Mouse (Mus musculus): ENCODE measurements around the gene Phactr1. TPM values are rescaled to one million over a fixed set of nuclear protein-coding genes. Genes with fewer than 3 reads are reported as not detected.

Gene Phactr1
- total and polyA plus RNA-seq, 3 experiments, result not detected

DNA sequence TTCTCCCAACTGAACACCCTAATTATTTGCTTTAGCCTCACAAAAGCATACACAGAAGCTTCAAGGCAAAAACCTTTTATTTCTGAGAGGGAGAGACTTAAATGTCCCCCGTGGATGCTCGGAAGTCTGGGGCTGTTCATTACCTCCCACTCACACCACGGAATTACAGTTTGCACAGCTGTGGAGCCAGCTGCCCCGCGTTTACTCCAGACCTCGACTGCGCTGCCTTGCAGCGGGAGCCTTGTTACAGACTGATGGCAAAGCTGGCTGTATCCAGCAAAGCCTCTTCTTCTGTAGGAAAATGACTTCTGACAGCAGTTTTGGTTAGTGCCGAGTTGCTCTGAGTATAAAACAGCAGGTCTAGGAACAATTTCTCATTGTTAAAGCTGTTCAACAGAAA is 39.0 kb downstream of the Phactr1 start:
- no peaks in the 10 kb centered on the region for H3K79me2 ChIP-seq (ENCODE audit: control insufficient read depth, insufficient read depth, low read length, poor library complexity)
- no peaks in the 10 kb centered on the region for H3K4me1 ChIP-seq (ENCODE audit: control insufficient read depth in 1 of 2, insufficient read depth in 2 of 2, low read length in 2 of 2)
- TF ChIP-seq JUND (IDR thresholded peaks at IDR 0.05; ENCODE audit: low read depth, low read length) (no peak), ETS1 (IDR thresholded peaks at IDR 0.05; ENCODE audit: low read depth, low read length) (no peak), ZMIZ1 (IDR thresholded peaks at IDR 0.05; ENCODE audit: low read depth, low read length) (no peak), RAD21 (IDR thresholded peaks at IDR 0.05; ENCODE audit: low read depth, low read length) (no peak), USF2 (IDR thresholded peaks at IDR 0.05; ENCODE audit: borderline replicate concordance in 1 of 2, insufficient read depth in 1 of 2, low read depth in 1 of 2, low read length in 2 of 2) (no peak), POLR2AphosphoS5 (IDR thresholded peaks at IDR 0.05; ENCODE audit: borderline replicate concordance, low read depth, low read length) (no peak), RCOR1 (IDR thresholded peaks at IDR 0.05; ENCODE audit: low read depth, low read length) (no peak), CHD1 (IDR thresholded peaks at IDR 0.05; ENCODE audit: low read depth, low read length) (no peak), SIN3A (IDR thresholded peaks at IDR 0.05; ENCODE audit: low read length) (no peak), KAT2A (conservative IDR thresholded peaks at IDR 0.05; ENCODE audit: low read depth, low read length) (no peak), MYB (IDR thresholded peaks at IDR 0.05; ENCODE audit: low read depth, low read length) (no peak), ZC3H11A (IDR thresholded peaks at IDR 0.05; ENCODE audit: low read depth, low read length) (no peak)
- no peaks in the 10 kb centered on the region for H3K9me3 ChIP-seq (replicated peaks; ENCODE audit: insufficient read depth, low read length)
- H3K36me3 ChIP-seq (ENCODE audit: control insufficient read depth in 1 of 2, insufficient read depth in 2 of 2, low read length in 2 of 2), result no peaks in the 10 kb centered on the region
- no peaks in the 10 kb centered on the region for H3K27me3 ChIP-seq (ENCODE audit: control insufficient read depth in 1 of 2, insufficient read depth in 2 of 2, low read length in 2 of 2)
- no peak overlapping the region for H3K27ac ChIP-seq (ENCODE audit: control insufficient read depth, low read depth, low read length)
- DNase-seq (ENCODE audit: low read depth, low spot score), result no peak
- no peak overlapping the region for H3K9ac ChIP-seq (ENCODE audit: control insufficient read depth, low read depth, low read length, poor library complexity, severe bottlenecking)
- H3K4me3 ChIP-seq (ENCODE audit: control insufficient read depth in 1 of 2, insufficient read depth in 1 of 2, low read depth in 2 of 2, low read length in 2 of 2), result no peak overlapping the region

DNA sequence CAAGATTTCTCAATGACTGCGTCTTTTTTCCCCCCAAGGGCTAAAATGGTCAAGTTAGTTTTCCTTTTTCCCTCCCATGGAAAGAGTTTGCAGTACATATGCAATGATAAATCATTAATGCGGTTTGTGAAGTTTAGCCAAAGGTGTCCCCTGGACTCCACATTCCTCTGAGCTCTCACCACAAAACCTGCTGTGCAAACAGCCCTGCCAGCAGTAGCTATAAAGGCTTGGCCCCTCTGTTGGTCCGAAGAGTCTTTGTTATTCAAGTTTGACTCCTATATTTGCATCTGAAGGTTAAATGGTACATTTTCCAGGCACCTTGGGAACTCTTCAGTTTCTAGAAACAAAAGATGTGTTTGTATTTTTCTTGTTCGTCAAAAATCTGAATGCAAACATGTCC is 39.7 kb downstream of the Phactr1 start:
- H3K9me3 ChIP-seq (replicated peaks; ENCODE audit: insufficient read depth, low read length), result no peaks in the 10 kb centered on the region
- no peaks in the 10 kb centered on the region for H3K79me2 ChIP-seq (ENCODE audit: control insufficient read depth, insufficient read depth, low read length, poor library complexity)
- DNase-seq (ENCODE audit: low read depth, low spot score), result no peak
- no peak overlapping the region for H3K9ac ChIP-seq (ENCODE audit: control insufficient read depth, low read depth, low read length, poor library complexity, severe bottlenecking)
- no peak overlapping the region for H3K4me3 ChIP-seq (ENCODE audit: control insufficient read depth in 1 of 2, insufficient read depth in 1 of 2, low read depth in 2 of 2, low read length in 2 of 2)
- TF ChIP-seq POLR2AphosphoS5 (IDR thresholded peaks at IDR 0.05; ENCODE audit: borderline replicate concordance, low read depth, low read length), result no peak
- no peak for TF ChIP-seq ZMIZ1 (IDR thresholded peaks at IDR 0.05; ENCODE audit: low read depth, low read length)
- TF ChIP-seq ZNF384 (IDR thresholded peaks at IDR 0.05; ENCODE audit: low read depth, low read length), result no peak
- TF ChIP-seq TBP (IDR thresholded peaks at IDR 0.05; ENCODE audit: low read depth, low read length), result no peak
- no peak for TF ChIP-seq USF1 (IDR thresholded peaks at IDR 0.05; ENCODE audit: low read depth, low read length)
- no peak for TF ChIP-seq ETS1 (IDR thresholded peaks at IDR 0.05; ENCODE audit: low read depth, low read length)
- no peak for TF ChIP-seq SIN3A (IDR thresholded peaks at IDR 0.05; ENCODE audit: low read length)
- no peak for TF ChIP-seq E2F4 (IDR thresholded peaks at IDR 0.05; ENCODE audit: borderline replicate concordance, low read depth, low read length)
- no peak for TF ChIP-seq JUND (IDR thresholded peaks at IDR 0.05; ENCODE audit: low read depth, low read length)
- no peak for TF ChIP-seq POLR2A (IDR thresholded peaks at IDR 0.05; ENCODE audit: control insufficient read depth in 1 of 2, insufficient read depth in 1 of 2, low read depth in 1 of 2, low read length in 2 of 2, poor library complexity in 1 of 2)
- TF ChIP-seq ZC3H11A (IDR thresholded peaks at IDR 0.05; ENCODE audit: low read depth, low read length), result no peak
- TF ChIP-seq RAD21 (IDR thresholded peaks at IDR 0.05; ENCODE audit: low read depth, low read length), result no peak
- TF ChIP-seq MYB (IDR thresholded peaks at IDR 0.05; ENCODE audit: low read depth, low read length), result no peak
- no peak for TF ChIP-seq GABPA (IDR thresholded peaks at IDR 0.05; ENCODE audit: low read depth, low read length)
- no peak for TF ChIP-seq MAZ (IDR thresholded peaks at IDR 0.05; ENCODE audit: low read depth, low read length)
- TF ChIP-seq ZKSCAN1 (IDR thresholded peaks at IDR 0.05; ENCODE audit: low read depth, low read length), result no peak
- TF ChIP-seq POLR2AphosphoS2 (IDR thresholded peaks at IDR 0.05; ENCODE audit: low read length), result no peak
- no peak for TF ChIP-seq ELF1 (IDR thresholded peaks at IDR 0.05; ENCODE audit: low read depth, low read length)
- no peak for TF ChIP-seq NELFE (IDR thresholded peaks at IDR 0.05; ENCODE audit: low read depth, low read length)
- H3K27ac ChIP-seq (ENCODE audit: control insufficient read depth, low read depth, low read length), result no peak overlapping the region
- H3K27me3 ChIP-seq (ENCODE audit: control insufficient read depth in 1 of 2, insufficient read depth in 2 of 2, low read length in 2 of 2), result no peaks in the 10 kb centered on the region
- no peaks in the 10 kb centered on the region for H3K4me1 ChIP-seq (ENCODE audit: control insufficient read depth in 1 of 2, insufficient read depth in 2 of 2, low read length in 2 of 2)
- no peaks in the 10 kb centered on the region for H3K36me3 ChIP-seq (ENCODE audit: control insufficient read depth in 1 of 2, insufficient read depth in 2 of 2, low read length in 2 of 2)
